Mouse (Mus musculus): ENCODE results near the gene Cpm. TPM values are rescaled to one million over a fixed set of nuclear protein-coding genes. Genes with fewer than 3 reads are reported as not detected.
"Not testable (repeated sequence)": the region's sequence is repeated elsewhere in the genome, so short reads cannot be mapped to it uniquely, and the experiment has no call there.

The Cpm gene
- polyA plus RNA-seq, 1 experiment from 2014 or later = 3.7 TPM

- 86% methylated on average over 5 of the region's 5 CpGs for WGBS
- Histone ChIP-seq H3K4me3 (no peak overlapping the region), H3K27ac (replicated peaks) (no peak overlapping the region), H3K9me3 (no peaks in the 10 kb centered on the region), H3K36me3 (peaks cover 7% of the 10 kb centered on the region; the same call in 1 of the 2 replicates), H3K4me1 (no peaks in the 10 kb centered on the region), H3K9ac (replicated peaks) (no peak overlapping the region), H3K27me3 (no peaks in the 10 kb centered on the region), H3K4me2 (replicated peaks) (no peak overlapping the region)
- no peak for ATAC-seq (ENCODE audit: low FRiP score, low read depth)
Observed at GRCm38 (mm10) chr10:117728574-117728973, 99.3 kb downstream of the Cpm start.

- 84% methylated on average over 11 of the region's 11 CpGs for WGBS
Observed at GRCm38 (mm10) chr10:117729139-117729814, 100.0 kb downstream of the Cpm start.

GRCm38 (mm10) chr10:117730140-117730539 is 100.8 kb downstream of the Cpm start:
- no peak overlapping the region for H3K4me3 ChIP-seq
- peaks cover 7% of the 10 kb centered on the region; the same call in 1 of the 2 replicates for H3K36me3 ChIP-seq
- no peak for ATAC-seq (ENCODE audit: low FRiP score, low read depth)
- no peaks in the 10 kb centered on the region for H3K4me1 ChIP-seq
- H3K9ac ChIP-seq (replicated peaks) = no peak overlapping the region
- H3K27me3 ChIP-seq = no peaks in the 10 kb centered on the region
- H3K27ac ChIP-seq (replicated peaks) = no peak overlapping the region
- H3K9me3 ChIP-seq = no peaks in the 10 kb centered on the region
- 94% methylated on average over 7 of the region's 7 CpGs for WGBS
- H3K4me2 ChIP-seq (replicated peaks) = no peak overlapping the region

More at GRCm38 (mm10) chr10:117729139-117729814, 100.0 kb downstream of the Cpm start:
- Histone ChIP-seq H3K27me3 (no peaks in the 10 kb centered on the region), H3K4me2 (replicated peaks) (no peak overlapping the region), H3K9me3 (no peaks in the 10 kb centered on the region), H3K36me3 (peaks cover 7% of the 10 kb centered on the region; the same call in 1 of the 2 replicates), H3K4me3 (no peak overlapping the region), H3K4me1 (no peaks in the 10 kb centered on the region), H3K27ac (replicated peaks) (no peak overlapping the region), H3K9ac (replicated peaks) (no peak overlapping the region)
- ATAC-seq (ENCODE audit: low FRiP score, low read depth) = no peak

- no peak overlapping the region for H3K9ac ChIP-seq (replicated peaks)
- WGBS = 94% methylated on average over 12 of the region's 12 CpGs
- H3K9me3 ChIP-seq = no peaks in the 10 kb centered on the region
- H3K27me3 ChIP-seq = no peaks in the 10 kb centered on the region
- no peak overlapping the region for H3K4me3 ChIP-seq
- ATAC-seq (ENCODE audit: low FRiP score, low read depth) = no peak
- H3K4me2 ChIP-seq (replicated peaks) = no peak overlapping the region
- H3K4me1 ChIP-seq = no peaks in the 10 kb centered on the region
- H3K27ac ChIP-seq (replicated peaks) = no peak overlapping the region
- H3K36me3 ChIP-seq = peaks cover 7% of the 10 kb centered on the region; the same call in 1 of the 2 replicates
Observed at GRCm38 (mm10) chr10:117730637-117731203, 101.4 kb downstream of the Cpm start.

GRCm38 (mm10) chr10:117731244-117732101 is 102.2 kb downstream of the Cpm start:
- no peak overlapping the region for H3K4me3 ChIP-seq
- no peak overlapping the region for H3K4me2 ChIP-seq (replicated peaks)
- no peaks in the 10 kb centered on the region for H3K9me3 ChIP-seq
- no peaks in the 10 kb centered on the region for H3K4me1 ChIP-seq
- H3K27ac ChIP-seq (replicated peaks) = no peak overlapping the region
- ATAC-seq (ENCODE audit: low FRiP score, low read depth) = no peak
- 62% methylated on average over 15 of the region's 15 CpGs for WGBS
- no peaks in the 10 kb centered on the region for H3K27me3 ChIP-seq
- H3K9ac ChIP-seq (replicated peaks) = no peak overlapping the region
- H3K36me3 ChIP-seq = peaks cover 12% of the 10 kb centered on the region

- ATAC-seq (ENCODE audit: low FRiP score, low read depth) = no peak
- peaks cover 19% of the 10 kb centered on the region for H3K36me3 ChIP-seq
- H3K4me3 ChIP-seq = no peak overlapping the region
- no peaks in the 10 kb centered on the region for H3K4me1 ChIP-seq
- H3K9me3 ChIP-seq = no peaks in the 10 kb centered on the region
- WGBS = 93% methylated on average over 5 of the region's 5 CpGs
- H3K9ac ChIP-seq (replicated peaks) = no peak overlapping the region
- H3K27me3 ChIP-seq = no peaks in the 10 kb centered on the region
- no peak overlapping the region for H3K27ac ChIP-seq (replicated peaks)
- no peak overlapping the region for H3K4me2 ChIP-seq (replicated peaks)
Observed at GRCm38 (mm10) chr10:117732184-117732583, 102.9 kb downstream of the Cpm start.

GRCm38 (mm10) chr10:117732962-117733592 is 103.8 kb downstream of the Cpm start:
- ATAC-seq (ENCODE audit: low FRiP score, low read depth) = no peak
- peaks cover 26% of the 10 kb centered on the region for H3K36me3 ChIP-seq

GRCm38 (mm10) chr10:117733626-117734025 is 104.3 kb downstream of the Cpm start:
- H3K27ac ChIP-seq (replicated peaks); H3K4me1 ChIP-seq; H3K4me3 ChIP-seq; H3K9ac ChIP-seq (replicated peaks); H3K4me2 ChIP-seq (replicated peaks); H3K9me3 ChIP-seq; ATAC-seq (ENCODE audit: low FRiP score, low read depth); H3K27me3 ChIP-seq: not testable (repeated sequence)
- H3K36me3 ChIP-seq = peaks cover 31% of the 10 kb centered on the region
- WGBS = 91% methylated on average over 8 of the region's 8 CpGs

More at GRCm38 (mm10) chr10:117732962-117733592, 103.8 kb downstream of the Cpm start:
- H3K4me1 ChIP-seq = no peaks in the 10 kb centered on the region
- H3K4me3 ChIP-seq = no peak overlapping the region
- 88% methylated on average over 14 of the region's 14 CpGs for WGBS
- H3K9me3 ChIP-seq = no peaks in the 10 kb centered on the region
- H3K9ac ChIP-seq (replicated peaks) = no peak overlapping the region
- no peak overlapping the region for H3K4me2 ChIP-seq (replicated peaks)
- H3K27me3 ChIP-seq = no peaks in the 10 kb centered on the region
- no peak overlapping the region for H3K27ac ChIP-seq (replicated peaks)

GRCm38 (mm10) chr10:117734104-117734852 is 105.0 kb downstream of the Cpm start:
- not testable (repeated sequence) for H3K4me1 ChIP-seq; H3K9ac ChIP-seq (replicated peaks); H3K4me2 ChIP-seq (replicated peaks); ATAC-seq (ENCODE audit: low FRiP score, low read depth); H3K27me3 ChIP-seq; H3K27ac ChIP-seq (replicated peaks); H3K4me3 ChIP-seq; H3K9me3 ChIP-seq
- 93% methylated on average over 9 of the region's 10 CpGs for WGBS
- peaks cover 38% of the 10 kb centered on the region for H3K36me3 ChIP-seq

GRCm38 (mm10) chr10:117735396-117735795 is 106.1 kb downstream of the Cpm start:
- not testable (repeated sequence) for H3K4me3 ChIP-seq; H3K4me1 ChIP-seq; H3K9me3 ChIP-seq; H3K4me2 ChIP-seq (replicated peaks); H3K27me3 ChIP-seq; H3K9ac ChIP-seq (replicated peaks); ATAC-seq (ENCODE audit: low FRiP score, low read depth); H3K27ac ChIP-seq (replicated peaks)
- peaks cover 49% of the 10 kb centered on the region for H3K36me3 ChIP-seq
- 93% methylated on average over 12 of the region's 12 CpGs for WGBS

GRCm38 (mm10) chr10:117736573-117736972 is 107.3 kb downstream of the Cpm start:
- 97% methylated on average over 5 of the region's 5 CpGs for WGBS
- no peak for ATAC-seq (ENCODE audit: low FRiP score, low read depth)
- H3K4me2 ChIP-seq (replicated peaks) = no peak overlapping the region
- peaks cover 58% of the 10 kb centered on the region for H3K36me3 ChIP-seq
- H3K9ac ChIP-seq (replicated peaks) = no peak overlapping the region
- no peak overlapping the region for H3K4me3 ChIP-seq
- no peaks in the 10 kb centered on the region for H3K9me3 ChIP-seq
- no peak overlapping the region for H3K27ac ChIP-seq (replicated peaks)
- H3K4me1 ChIP-seq = no peaks in the 10 kb centered on the region
- H3K27me3 ChIP-seq = no peaks in the 10 kb centered on the region

Data from midbrain, embryonic 12.5 days (tissue).